Mouse (Mus musculus): ENCODE measurements around the gene Zfp787.
"Not testable (repeated sequence)": the region's sequence is repeated elsewhere in the genome, so short reads cannot be mapped to it uniquely, and the experiment has no call there.

Zfp787 gene

GRCm38 (mm10) chr7:6155901-6156411 is at the start of gene Zfp787:
Gene Zfp787, minus strand, starts transcription at chr7:6155997.
- DNase-seq (ENCODE audit: low read depth) = peak; percentile 91

- DNase-seq (ENCODE audit: low read depth) = no peak
These were observed 48.4 kb upstream of the Zfp787 start for GRCm38 (mm10) chr7:6204200-6204599.

- no peak for DNase-seq (ENCODE audit: low read depth)
These were observed 41.0 kb upstream of the Zfp787 start, which contains the start of gene Galp for GRCm38 (mm10) chr7:6196790-6197189. Gene Galp, plus strand, starts transcription at chr7:6197090.

- no peak for DNase-seq (ENCODE audit: low read depth)
These were observed 40.0 kb upstream of the Zfp787 start for GRCm38 (mm10) chr7:6195777-6196176.

GRCm38 (mm10) chr7:6194129-6194528 is 38.3 kb upstream of the Zfp787 start:
- DNase-seq (ENCODE audit: low read depth) = no peak

GRCm38 (mm10) chr7:6191376-6191775 is 35.6 kb upstream of the Zfp787 start:
- no peak for DNase-seq (ENCODE audit: low read depth)

GRCm38 (mm10) chr7:6189542-6189941 is 33.7 kb upstream of the Zfp787 start:
- no peak for DNase-seq (ENCODE audit: low read depth)

GRCm38 (mm10) chr7:6186756-6187155 is 31.0 kb upstream of the Zfp787 start:
- DNase-seq (ENCODE audit: low read depth) = no peak

- DNase-seq (ENCODE audit: low read depth) = no peak
These were observed 30.4 kb upstream of the Zfp787 start for GRCm38 (mm10) chr7:6186176-6186575.

- DNase-seq (ENCODE audit: low read depth) = peak; percentile 90
These were observed 29.6 kb upstream of the Zfp787 start for GRCm38 (mm10) chr7:6185391-6185790.

GRCm38 (mm10) chr7:6184521-6184920 is 28.7 kb upstream of the Zfp787 start:
- DNase-seq (ENCODE audit: low read depth) = no peak

- no peak for DNase-seq (ENCODE audit: low read depth)
These were observed 28.0 kb upstream of the Zfp787 start for GRCm38 (mm10) chr7:6183802-6184201.

GRCm38 (mm10) chr7:6182882-6183281 is 27.1 kb upstream of the Zfp787 start:
- no peak for DNase-seq (ENCODE audit: low read depth)

- DNase-seq (ENCODE audit: low read depth) = no peak
These were observed 23.2 kb upstream of the Zfp787 start for GRCm38 (mm10) chr7:6179013-6179412.

GRCm38 (mm10) chr7:6174365-6174987 is 18.7 kb upstream of the Zfp787 start:
- DNase-seq (ENCODE audit: low read depth) = not testable (repeated sequence)

GRCm38 (mm10) chr7:6173872-6174271 is 18.1 kb upstream of the Zfp787 start:
- DNase-seq (ENCODE audit: low read depth) = no peak

GRCm38 (mm10) chr7:6172674-6173244 is 17.0 kb upstream of the Zfp787 start:
- DNase-seq (ENCODE audit: low read depth) = no peak

- DNase-seq (ENCODE audit: low read depth) = peak; percentile 98
These were observed 16.3 kb upstream of the Zfp787 start, which contains the start of gene Zfp444 for GRCm38 (mm10) chr7:6172006-6172649. Gene Zfp444, plus strand, starts transcription at chr7:6172226.

- peak; percentile 67 for DNase-seq (ENCODE audit: low read depth)
These were observed 15.7 kb upstream of the Zfp787 start for GRCm38 (mm10) chr7:6171444-6172005.

- DNase-seq (ENCODE audit: low read depth) = no peak
These were observed 15.1 kb upstream of the Zfp787 start for GRCm38 (mm10) chr7:6170871-6171270.

GRCm38 (mm10) chr7:6170391-6170790 is 14.6 kb upstream of the Zfp787 start:
- DNase-seq (ENCODE audit: low read depth) = no peak

GRCm38 (mm10) chr7:6169403-6169802 is 13.6 kb upstream of the Zfp787 start:
- no peak for DNase-seq (ENCODE audit: low read depth)

- no peak for DNase-seq (ENCODE audit: low read depth)
These were observed 8.9 kb upstream of the Zfp787 start for GRCm38 (mm10) chr7:6164671-6165070.
